Mouse (Mus musculus): ENCODE results near the gene Arntl.

The Arntl gene

DNA sequence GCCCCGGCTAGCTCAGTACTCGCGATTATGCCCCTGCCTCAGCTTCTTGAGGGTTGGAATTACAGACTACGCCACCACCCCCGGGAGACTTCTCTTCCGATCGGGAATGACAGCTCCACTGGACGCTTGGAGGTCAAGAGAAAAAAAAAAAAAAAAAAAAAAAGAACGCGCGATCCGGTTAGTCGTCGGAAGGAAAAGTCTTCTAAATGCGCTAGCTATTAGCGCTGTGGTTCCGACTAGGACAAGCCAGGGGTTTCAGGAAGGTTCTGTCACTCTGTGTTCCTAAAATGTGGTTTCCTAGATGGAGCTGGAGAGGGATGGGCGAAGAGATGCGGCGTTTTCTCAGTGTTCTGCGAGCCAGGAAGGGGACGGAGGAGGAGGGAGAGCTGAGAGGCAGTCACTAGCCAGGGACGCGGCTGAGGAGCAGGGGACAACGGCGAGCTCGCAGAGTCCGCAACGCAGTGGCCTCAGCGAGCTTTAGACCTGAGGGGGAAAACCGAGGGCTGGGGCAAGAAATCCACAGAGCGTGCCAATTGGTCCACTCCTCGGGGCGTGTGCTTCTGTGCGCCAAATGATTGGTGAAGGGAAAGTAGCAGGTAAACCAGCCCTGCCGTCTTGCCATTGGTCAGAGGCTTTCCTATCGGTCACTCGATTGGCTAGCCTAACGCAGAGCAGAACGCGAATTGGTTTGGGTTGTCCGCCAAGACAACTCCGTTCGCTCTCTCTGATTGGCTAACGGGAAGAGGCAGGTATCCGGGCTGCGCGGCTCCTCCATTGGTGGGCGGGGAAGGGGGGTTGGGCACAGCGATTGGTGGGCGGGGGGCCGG lies at the start of gene Arntl:
TSS of gene Arntl (plus strand) at position 822 of the 827 bp plus-strand sequence.
- DNase-seq, result peak; percentile 97

DNA sequence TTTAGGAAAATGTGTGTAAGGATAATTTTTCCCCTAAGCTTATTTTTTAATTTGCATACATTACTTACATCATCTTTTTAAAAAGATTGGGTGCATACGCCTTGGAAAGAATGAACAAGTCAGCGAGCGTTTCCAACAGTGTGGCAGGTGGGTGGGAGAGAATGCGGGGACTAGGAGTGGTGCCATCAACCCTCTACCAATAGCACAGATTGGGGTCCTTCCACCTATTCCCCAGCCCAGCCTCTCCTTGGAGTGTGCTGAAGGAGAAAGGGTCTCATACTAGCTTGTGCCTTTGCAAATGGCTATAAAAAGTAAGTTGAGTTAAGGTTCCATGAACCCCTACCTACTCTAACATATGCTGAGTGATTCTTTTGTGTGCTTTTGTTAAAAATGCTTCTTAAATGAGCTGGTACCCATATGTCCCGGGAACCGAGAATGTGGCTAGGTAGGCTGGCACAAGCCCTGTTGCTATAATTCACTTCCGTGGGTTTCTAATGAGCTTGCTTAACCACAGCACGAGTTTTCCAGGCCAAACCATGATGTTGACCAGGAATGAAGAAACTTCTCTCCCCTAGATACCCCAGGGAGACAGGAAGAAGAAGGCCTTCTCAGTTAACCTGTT lies 46.1 kb upstream of the Arntl start:
- DNase-seq, result no peak

DNA sequence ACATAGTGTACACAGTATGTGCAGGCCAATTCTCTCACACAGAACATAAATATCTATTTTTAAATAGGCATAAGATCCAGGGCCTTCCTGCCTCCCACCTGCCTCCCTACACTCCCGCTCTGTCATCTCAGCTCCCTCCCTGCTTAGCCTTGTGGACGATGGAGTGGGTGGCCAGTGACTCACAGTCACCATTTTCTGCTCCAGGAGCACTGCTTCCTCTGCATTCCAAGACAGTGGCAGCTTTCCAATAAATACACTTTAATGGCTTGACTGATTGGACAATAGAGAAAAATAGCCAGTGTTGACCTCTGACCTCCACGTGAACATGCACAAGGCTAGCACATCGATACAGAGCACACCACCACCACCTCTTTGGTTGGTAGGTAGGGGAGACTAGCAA lies 42.5 kb upstream of the Arntl start:
- peak; percentile 44 for DNase-seq

DNA sequence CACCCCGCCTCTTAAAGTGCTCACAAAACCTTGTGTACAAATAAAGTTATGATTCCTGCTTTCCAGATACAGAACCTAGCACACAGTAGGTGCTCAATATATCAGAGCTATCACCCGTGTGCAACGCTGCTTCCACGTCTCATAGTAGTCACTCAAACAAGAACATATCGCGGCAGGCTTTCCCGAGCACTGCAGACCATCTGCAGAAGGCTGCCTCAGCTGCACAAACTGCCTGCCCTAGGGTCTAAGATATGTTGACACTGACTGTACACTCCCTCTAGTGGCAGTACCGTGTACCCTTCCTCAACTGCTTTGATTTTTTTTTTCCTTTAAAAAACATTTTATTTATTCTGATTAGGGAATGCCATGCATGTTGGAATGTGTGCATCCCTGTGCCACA lies 40.2 kb upstream of the Arntl start:
- DNase-seq, result peak; percentile 60

DNA sequence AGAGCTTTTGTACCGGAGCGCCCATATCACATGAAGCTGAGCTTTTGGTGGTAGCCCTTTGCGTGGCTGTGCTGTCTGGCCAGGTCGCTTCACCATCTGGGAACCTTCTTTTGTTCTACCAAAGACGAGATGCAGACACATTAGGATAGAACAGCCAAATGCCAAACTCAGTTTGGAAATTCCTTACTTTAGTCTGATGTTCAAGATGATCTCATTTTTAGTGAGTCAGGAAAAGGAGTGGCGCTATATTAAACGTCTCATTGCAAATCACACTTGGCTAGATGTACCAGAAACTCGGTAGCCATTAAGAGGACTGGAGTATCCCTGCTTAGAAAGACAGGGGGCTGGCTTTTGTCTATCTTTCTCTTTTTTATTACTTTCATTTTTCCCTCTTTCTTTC lies 38.7 kb upstream of the Arntl start:
- no peak for DNase-seq

DNA sequence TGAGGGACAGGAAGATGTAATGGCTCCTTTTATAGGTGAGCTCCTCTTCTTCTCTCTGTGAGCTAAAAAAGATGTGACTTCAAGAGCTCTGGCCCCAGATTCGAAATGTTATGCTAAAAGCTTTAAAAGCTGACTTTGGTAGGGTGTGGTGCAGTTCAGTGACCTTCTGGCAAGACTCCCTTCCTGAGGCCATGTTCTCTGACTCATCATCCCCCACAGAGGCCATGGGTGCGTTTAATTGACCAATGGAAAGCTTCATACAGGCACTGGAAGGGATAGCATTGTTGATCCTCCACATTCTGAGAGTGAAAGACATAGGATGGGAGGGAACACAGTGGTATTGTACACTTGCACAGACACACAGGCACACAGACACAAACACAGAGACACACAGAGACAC lies 34.8 kb upstream of the Arntl start:
- DNase-seq, result no peak

DNA sequence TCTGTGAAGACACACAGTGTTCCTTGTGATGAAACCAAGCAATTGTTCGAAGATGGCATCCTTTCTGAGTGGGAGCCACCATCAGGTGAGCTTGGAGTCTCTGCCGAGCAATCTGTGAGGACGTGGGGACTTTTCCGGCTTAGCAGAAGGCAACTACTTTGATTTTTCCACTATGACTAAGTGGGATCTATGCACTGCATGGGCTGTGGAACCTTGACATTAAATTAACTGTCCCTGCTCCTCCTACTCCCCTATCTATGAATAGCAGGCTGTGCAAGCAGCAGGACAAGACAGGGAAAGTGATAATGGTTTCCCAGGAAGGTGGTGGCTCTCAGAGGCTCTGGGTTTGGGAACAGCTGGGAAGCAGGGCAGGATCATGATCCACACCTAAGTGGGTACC lies 31.8 kb upstream of the Arntl start:
- DNase-seq, result no peak

DNA sequence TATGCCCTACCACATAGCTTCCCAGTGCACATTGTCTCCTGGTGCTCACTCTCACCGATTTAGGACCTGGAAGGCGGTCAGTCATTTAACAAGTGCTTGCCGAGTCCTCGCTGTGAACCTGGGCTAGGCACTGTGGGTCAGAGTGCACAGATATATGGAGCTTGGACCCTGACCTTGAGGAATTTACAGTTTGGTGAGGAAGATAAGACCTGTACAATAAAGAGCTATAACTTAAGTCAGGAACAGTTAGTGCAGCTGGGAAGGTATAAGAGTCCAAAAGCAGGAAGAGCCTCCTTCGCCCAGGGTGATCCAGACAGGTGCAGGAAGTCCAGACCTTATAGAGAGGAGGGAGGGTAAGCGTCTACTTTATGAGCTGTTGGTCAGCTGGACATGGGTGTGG lies 29.2 kb upstream of the Arntl start:
- DNase-seq, result no peak

DNA sequence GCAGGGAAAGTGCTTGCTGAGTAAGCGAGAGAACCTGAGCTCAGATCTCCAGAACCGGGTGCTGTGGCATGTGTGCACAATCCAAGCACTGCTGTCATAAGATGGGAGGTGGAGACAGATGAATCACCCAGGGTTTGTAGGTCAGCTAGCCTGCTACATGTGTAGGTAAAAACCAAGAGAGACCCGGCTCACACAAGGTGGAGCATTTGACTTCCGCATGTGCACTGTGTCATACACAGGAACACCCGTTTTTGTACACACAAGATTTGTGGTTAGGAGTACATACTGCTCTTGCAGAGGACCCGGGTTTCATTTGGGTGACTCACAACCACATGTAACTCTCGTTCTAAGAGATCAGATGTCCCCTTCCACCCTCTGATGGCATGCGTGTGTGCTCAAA lies 23.5 kb upstream of the Arntl start:
- DNase-seq, result no peak

DNA sequence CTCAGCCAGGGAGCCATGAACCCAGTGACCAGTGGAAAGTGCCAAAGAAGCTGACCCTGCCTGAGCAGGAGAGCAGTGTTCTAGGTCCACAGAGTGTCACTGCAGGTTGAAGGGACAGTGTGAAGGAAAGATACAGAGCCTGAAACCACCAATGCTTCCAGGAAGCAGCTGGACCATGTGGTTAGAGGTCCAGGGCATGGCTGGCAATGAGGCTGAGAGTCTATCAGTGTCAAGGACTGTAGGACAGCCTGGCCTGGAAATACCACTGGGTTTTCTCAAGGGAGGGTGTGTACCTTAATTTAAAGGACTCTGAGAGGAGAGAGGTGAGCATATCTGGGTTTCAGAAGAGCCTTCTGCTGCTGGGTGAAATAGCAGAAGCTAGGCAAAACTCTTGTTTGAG lies 22.2 kb upstream of the Arntl start:
- no peak for DNase-seq

DNA sequence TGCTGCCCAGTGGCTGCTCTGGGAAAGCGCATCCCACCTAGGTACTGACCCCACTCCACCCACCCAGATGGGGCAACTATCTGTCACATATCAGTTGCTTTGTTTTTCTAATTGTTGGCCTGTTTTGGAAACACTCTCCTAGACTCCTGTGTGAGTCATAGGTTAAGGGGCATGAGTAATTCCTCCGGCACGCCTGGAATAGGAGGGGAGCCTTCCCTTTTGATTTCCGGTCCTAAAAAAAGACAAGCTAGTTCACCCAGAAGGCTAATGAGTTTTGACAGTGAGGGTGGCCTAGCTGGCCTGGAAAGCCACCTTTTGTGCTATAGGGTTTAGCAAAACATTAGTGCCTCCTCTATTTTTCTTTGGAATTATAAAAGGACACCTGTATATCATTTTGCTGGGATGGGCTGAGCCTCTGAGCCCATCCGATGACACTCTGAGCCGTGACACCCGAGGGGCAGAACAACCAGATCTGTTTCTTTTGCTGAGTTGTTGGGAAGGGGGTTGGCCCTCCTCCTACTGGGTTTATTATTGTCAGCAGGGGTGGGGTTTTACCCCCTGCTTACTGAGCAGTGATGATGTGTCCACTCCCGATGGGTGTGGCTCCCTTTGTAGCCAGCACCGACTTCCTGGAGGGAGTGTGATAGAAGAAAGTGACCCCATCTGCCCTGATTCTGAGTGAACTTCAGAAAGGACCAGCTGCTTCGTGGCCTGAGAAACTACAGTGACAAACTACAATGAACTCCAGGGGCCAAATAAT lies 21.0 kb upstream of the Arntl start:
- DNase-seq, result peak; percentile 38

DNA sequence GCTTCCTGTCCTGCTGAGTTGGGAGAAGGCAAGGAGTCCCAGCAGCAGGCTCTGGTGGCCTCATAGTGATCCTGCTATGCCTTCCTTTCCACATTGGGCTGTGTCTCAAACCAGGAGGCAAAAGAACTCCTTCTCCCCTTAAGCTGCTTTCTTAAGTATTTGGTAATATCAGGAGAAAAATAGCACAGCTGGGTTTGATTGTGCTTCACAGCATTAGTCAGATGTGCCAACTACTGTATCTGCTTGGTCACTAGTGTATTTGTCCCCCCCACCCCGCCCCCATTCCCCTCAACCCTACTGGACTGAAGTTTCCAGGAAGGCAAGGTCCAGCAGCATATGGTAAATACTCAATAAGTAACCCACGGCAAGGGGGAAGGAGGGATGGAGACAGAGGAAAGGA lies 19.2 kb upstream of the Arntl start:
- no peak for DNase-seq

DNA sequence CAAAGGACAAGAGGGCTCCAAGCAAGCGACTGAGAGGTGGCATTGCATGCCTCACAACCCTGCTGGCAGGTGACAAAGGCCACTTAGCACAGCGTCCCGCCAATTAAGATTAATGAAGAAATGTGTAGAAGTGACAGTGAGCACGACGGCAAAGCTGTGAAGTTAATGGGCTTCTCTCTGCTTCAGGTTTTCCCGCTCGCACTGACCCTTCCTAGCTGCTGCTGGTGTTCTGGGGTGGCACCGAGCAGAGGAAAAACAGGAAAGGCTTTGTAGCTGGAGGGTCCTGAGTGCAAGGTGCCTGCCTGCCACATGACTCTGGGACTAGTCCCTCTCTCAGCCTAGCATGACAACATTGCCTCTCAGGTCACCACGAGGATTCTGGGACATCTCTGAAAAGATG lies 18.7 kb upstream of the Arntl start:
- DNase-seq, result no peak

DNA sequence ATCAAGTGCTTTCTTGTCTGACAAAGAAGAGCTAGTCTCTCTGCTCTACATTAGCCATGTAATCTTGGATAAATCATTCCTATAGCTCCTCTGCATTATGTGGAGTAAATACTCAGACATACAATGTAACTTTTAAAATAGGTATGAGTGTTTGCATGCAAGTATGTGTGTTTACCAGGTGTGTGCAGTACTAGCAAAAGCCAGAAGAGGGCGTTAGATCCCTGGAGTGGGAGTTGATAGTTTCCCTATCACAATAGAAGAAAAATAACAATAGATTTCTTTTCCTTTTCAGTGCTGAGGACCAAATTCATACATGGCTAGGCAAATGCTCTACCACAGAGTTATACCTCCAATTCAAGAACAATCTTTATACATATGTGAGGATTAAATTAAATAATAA lies 15.5 kb upstream of the Arntl start:
- DNase-seq, result no peak

DNA sequence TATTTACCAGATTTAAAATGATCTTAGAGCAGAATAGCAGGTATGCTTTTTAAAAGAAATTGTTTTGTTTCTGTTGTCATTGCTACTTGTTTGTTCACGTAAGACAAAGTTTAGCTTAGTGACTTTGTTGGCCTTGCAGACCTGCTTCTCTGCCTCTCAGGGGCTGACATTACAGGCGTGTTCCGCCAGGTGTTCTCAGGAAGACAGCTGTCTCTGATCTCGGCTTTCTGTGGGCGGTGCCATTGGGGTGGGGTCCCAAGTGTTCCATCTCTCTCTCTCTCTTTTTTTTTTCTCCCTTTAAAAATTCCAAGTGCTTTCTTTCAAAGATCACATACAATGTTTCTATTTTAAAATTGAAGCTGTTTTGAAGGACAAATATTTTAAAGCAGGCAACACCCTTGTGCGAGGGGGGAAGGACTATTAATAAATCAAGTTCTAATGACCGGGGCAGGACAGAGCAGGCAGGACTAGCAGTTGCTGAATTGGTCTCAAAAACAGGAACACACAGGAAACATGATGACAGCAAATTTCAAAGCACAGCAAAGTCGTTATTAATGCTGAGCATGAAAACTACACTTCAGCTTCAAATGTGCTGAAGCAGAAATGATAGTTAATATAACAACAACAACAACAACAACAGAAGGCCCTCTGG lies 14.4 kb upstream of the Arntl start:
- DNase-seq, result peak; percentile 30

DNA sequence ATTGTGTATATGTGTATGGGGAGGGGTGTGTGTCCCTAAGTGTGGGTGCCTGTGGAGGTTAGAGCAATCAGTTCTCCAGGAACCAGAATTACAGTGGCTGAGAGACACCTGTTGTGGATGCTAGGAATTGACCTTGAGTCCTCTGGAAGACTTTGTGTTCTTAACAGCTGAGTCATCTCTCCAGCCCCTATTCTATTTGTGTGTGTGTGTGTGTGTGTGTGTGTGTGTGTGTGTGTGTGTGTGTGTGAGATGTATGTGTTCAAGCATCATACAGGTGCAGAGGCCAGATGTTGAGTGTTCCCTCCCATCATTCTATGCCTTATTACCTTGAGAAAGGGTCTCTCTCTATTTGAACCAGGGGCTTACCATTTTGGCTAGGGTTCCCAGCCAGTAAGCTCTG lies 13.4 kb upstream of the Arntl start:
- DNase-seq, result no peak

DNA sequence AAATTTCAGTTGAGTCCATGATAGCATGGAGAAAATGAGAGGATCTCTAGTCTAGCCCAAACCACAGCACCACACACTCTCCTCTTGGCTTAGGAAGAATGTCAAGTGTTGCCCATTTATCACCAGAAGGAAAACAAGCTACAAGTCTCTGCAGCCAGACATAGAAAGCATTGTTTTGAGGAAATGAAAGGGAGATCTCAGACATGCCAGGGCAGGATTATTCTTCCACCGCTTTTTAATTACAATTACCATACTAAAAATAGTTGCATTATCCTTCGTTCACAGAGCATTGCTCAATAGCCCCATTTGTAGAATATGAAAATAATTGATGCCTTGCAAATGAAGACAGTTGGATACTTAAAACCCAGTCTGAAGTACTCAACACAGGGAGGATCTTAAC lies 12.0 kb upstream of the Arntl start:
- no peak for DNase-seq

DNA sequence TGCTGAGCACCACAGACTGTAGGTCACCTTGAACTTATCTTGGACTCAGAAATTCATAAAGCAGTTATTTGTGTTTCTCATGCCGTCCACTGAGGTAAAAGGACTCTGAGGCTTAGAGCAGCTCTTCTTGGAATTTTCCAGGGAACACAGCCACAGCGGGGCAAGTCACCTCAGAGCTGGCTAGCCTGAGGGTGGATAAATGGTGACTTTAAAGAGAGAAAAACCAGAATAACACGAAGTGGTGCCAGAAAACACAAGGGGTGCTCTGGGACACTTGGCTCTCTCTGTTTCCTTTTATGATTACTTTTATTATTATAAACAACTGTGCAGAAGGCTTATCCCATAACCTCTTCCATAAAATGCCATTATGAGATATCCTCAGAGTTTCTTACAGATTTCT lies 11.1 kb upstream of the Arntl start:
- DNase-seq, result no peak

DNA sequence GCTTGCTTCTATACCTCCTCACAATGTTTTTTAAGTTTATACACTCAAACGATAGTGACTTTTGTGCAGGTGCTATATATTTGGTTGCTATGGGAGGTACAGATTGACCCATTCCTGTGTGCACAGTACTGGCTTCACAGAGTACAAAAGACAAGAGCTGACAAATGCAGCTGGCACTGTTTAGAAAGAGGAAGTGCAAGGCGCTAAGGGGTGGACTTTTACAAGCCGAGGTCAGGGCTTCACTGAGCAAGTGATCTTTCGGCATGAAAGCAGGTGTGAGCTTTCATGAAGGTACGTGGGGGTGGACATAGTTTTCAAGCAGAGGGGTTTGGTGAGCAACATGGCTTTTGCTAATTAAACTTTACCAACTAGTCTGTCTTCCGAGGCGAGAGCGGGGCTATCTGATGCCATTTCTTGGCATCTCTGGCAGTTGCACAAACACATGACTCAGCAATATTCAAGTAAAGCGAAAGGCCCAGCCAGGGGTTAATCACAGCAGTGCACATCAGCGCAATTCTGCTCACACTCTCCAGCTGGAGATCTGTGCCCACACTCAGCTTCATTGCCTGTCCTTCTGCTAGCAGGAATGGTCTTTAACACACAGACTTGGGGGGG lies 10.0 kb upstream of the Arntl start:
- DNase-seq, result no peak

DNA sequence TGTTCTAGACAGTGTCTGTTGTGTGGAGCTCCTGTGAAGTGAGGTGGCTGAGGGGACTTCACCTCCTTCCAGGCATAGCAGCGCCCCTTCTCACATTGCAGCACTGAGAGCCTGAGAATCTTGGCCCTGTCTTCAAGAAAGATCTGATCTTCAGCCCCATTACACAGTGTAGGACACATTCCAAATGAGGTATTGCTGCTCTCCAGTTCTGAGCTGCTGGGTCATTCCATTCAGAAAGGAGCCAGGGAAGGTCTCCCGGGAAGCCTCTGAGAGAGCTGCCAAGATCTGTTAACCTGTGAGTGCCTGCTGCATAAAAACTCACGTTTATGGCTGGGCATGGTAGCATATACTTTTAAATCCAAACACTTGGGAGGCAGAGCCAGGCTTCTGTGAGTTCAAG lies 5.7 kb upstream of the Arntl start:
- peak; percentile 39 for DNase-seq

DNA sequence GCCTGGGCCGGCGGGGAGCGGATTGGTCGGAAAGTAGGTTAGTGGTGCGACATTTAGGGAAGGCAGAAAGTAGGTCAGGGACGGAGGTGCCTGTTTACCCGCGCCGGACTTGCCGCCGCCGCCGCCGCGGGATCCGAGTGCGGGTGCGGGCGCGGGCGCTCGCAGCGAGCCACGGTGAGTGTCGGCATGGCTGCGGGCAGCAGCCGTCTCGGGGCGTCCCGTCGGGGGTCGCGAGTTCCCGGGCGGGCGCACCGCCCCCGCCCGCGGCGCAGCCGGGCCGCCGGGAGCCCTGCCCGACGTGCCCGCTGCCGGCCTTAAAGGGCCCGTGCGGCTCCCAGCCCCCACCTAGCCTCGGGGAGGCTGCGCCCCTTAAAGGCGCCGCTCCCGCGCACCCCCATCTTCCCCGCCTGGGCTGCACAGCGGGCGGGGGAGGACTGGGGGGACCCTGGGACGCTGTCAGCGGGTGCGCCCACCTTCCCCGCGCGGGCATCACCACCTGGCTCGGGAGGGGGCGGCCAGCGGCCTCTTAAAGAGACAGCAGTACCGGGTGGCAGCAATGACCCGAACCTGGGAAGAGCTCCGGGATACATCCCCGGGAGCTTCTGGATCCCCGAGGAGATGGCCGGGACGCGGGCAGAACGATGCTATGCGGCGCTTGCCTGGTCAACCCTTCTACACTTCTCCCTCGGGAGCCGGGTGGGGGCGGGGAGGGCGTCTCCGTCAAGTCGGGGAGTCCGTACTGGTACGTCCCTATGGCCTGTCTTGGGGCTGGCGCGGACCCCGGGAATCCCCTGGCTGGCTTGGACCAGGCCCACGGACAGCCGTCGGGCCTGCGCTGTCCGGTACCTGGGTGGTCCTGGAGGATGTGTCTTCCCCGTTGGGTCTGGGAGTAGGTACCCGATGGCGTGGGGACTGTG lies 464 bp downstream of the Arntl start:
- peak; percentile 82 for DNase-seq

DNA sequence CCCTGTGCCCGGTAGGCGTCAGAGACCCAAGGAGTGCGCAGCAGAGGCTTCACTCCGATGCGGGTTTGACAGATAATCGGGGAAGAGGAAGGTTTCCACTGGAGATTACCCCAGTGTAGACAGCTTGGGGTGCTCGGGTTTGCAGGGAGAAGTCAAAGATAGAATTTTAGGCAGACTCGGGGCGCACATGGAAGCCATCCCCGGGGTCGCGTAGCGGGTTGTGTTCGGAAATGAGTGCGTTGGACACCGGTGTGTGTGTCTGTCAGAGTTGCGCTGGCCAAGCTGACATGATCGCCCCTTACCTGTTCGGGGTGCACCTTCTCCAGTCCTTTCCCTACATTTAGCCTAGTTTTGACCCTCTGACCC lies 1.1 kb downstream of the Arntl start:
- no peak for DNase-seq
